Mouse (Mus musculus) G1E (cell line): ENCODE measurements around the gene Ccnq. TPM values are rescaled to one million over a fixed set of nuclear protein-coding genes. Genes with fewer than 3 reads are reported as not detected.

Experiments
- ATAC-seq: 2 replicates; pipeline ENCODE4 v1.8.0; 2016; ENCODE audit warnings: mild to moderate bottlenecking; ENCODE audit not compliant: insufficient number of reproducible peaks, poor library complexity, low FRiP score, severe bottlenecking; ENCODE audit errors: extremely low read depth
- DNase-seq: peaks from one replicate; pipeline ENCODE4 v3.0.0; 2012; ENCODE audit warnings: low spot score
- H3K27me3 ChIP-seq: 2 replicates; pipeline ENCODE4 v1.6.1; 2012; ENCODE audit warnings: mild to moderate bottlenecking, low read length, inconsistent platforms; ENCODE audit not compliant: insufficient read depth
- H3K36me3 ChIP-seq: replicated peaks from 2 replicates; pipeline ENCODE3; 2012; ENCODE audit warnings: mild to moderate bottlenecking, inconsistent platforms
- H3K4me1 ChIP-seq: 2 replicates; pipeline ENCODE4 v1.6.1; 2012; ENCODE audit warnings: low read depth, low read length, inconsistent platforms, mixed read lengths; ENCODE audit not compliant: insufficient read depth
- H3K4me3 ChIP-seq: 2 replicates; pipeline ENCODE4 v1.5.1; 2012; ENCODE audit warnings: low read depth, mild to moderate bottlenecking, inconsistent platforms, low read length, moderate library complexity, mixed read lengths
- H3K9me3 ChIP-seq: replicated peaks from 2 replicates; pipeline ENCODE4 v1.6.1; 2012; ENCODE audit warnings: inconsistent platforms
- CTCF ChIP-seq: IDR thresholded peaks from 2 replicates; pipeline ENCODE4 v1.5.1; 2012; ENCODE audit warnings: low read depth, low read length, inconsistent platforms, mixed read lengths
- GATA1 ChIP-seq: IDR thresholded peaks from 2 replicates; pipeline ENCODE4 v1.6.1; 2012; ENCODE audit warnings: borderline replicate concordance, low read length, inconsistent platforms, mixed read lengths
- GATA2 ChIP-seq: IDR thresholded peaks from 2 replicates; pipeline ENCODE4 v1.6.1; 2012; ENCODE audit warnings: low read depth, low read length, inconsistent platforms, borderline replicate concordance
- POLR2AphosphoS5 ChIP-seq: IDR thresholded peaks from 2 replicates; pipeline ENCODE4 v1.6.1; 2012; ENCODE audit warnings: low read depth, low read length, inconsistent platforms; ENCODE audit not compliant: insufficient replicate concordance
- TAL1 ChIP-seq: conservative IDR thresholded peaks from 2 replicates; pipeline ENCODE4 v1.6.1; 2012; ENCODE audit warnings: low read depth, low read length, inconsistent platforms, mixed read lengths
- polyA plus RNA-seq: library from polyadenylated mRNA; stranded (reverse); fragments of >175 nt; gene quantifications from 2 replicates; pipeline ENCODE4 v1.2.3, GENCODE M21; 2012
- total RNA-seq, 2 experiments: library from RNA; stranded (forward) in 1 of 2; stranded (reverse) in 1 of 2; fragments of 200-1000 nt in 1 of 2; fragments of >200 nt in 1 of 2; fragmentation: Nextera tagmentation in 1 of 2; gene quantifications; 2 replicates each; pipeline ENCODE4 v1.2.3; 2014 to 2017

The Ccnq gene
- total and polyA plus RNA-seq, 3 experiments = 29.9 to 51.4 (median 36.1) TPM

DNA sequence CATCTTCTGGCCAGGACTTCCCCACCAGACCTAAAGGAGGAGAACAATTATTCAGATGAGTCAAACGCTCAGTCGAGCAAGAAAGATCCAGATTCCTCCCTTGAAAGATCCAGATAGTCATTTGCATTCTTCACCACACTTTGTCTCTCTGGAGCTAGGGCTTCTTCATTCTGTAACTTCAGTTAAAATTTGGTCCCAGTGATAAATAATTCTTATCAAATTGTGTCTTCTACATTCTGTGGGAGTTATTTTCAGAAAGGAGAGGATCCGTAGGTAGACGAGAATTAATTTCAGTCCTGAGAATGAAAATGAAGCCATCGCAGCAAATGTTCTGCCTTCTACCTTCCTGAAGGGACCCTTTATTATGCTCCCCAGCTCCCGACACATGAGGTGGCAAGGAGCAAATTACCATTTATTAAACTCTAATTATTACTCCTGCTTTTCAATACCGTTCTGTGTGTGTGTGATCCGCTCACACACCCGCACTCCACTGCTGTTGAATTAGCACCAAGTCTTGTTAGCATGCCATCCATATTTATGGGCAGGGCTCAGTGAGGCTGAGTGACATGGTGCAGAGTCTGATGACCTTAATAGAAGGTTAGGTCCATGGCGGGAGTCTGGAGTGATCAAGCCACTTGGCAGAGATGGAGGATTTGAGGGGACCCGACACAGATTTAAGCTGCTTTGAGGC, 38.0 kb upstream of the Ccnq start:
- no peak overlapping the region for H3K4me3 ChIP-seq
- H3K27me3 ChIP-seq = peaks cover 22% of the 10 kb centered on the region
- no peak for DNase-seq
- no peak for TF ChIP-seq GATA1
- no peak for TF ChIP-seq GATA2
- no peak for TF ChIP-seq CTCF
- no peak for TF ChIP-seq POLR2AphosphoS5
- TF ChIP-seq TAL1 = no peak
- H3K9me3 ChIP-seq = no peaks in the 10 kb centered on the region
- no peaks in the 10 kb centered on the region for H3K36me3 ChIP-seq
- no peaks in the 10 kb centered on the region for H3K4me1 ChIP-seq
- no peak for ATAC-seq

DNA sequence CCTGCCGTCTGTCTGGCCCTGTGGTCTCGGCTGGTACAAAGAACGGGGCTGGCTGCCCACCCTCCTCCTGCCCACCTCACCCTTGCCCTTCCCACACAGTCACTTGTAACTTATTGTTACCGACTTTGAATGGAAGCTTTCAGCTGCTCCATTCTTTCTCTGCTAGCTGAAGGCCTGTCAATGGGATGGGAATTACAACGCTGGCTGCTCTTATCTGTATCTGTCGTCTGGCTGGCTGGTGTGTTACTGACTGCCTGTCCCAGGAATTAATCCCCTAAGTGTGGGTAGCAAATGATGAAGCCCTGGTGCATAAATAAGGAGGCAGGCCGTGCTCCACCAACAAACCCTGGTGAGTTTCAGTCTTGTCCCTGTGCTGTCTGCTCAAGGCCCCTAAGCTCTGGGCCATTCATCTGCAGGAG, 34.5 kb upstream of the Ccnq start:
- H3K4me3 ChIP-seq = no peak overlapping the region
- H3K4me1 ChIP-seq = no peaks in the 10 kb centered on the region
- DNase-seq = no peak
- TF ChIP-seq GATA2 (no peak), POLR2AphosphoS5 (no peak), GATA1 (no peak), TAL1 (no peak), CTCF (no peak)
- H3K27me3 ChIP-seq = peaks cover 26% of the 10 kb centered on the region
- H3K9me3 ChIP-seq = no peaks in the 10 kb centered on the region
- H3K36me3 ChIP-seq = no peaks in the 10 kb centered on the region
- ATAC-seq = no peak

- Histone ChIP-seq H3K27me3 (peaks cover 20% of the 10 kb centered on the region), H3K4me1 (no peaks in the 10 kb centered on the region), H3K36me3 (no peaks in the 10 kb centered on the region), H3K4me3 (no peak overlapping the region), H3K9me3 (no peaks in the 10 kb centered on the region)
- DNase-seq (no peak), ATAC-seq (no peak)
- TF ChIP-seq POLR2AphosphoS5 = no peak
- no peak for TF ChIP-seq CTCF
- TF ChIP-seq GATA1 = no peak
- no peak for TF ChIP-seq GATA2
- TF ChIP-seq TAL1 = no peak
These were observed 31.3 kb upstream of the Ccnq start for GRCm38 (mm10) chr11:78782791-78783347.

DNA sequence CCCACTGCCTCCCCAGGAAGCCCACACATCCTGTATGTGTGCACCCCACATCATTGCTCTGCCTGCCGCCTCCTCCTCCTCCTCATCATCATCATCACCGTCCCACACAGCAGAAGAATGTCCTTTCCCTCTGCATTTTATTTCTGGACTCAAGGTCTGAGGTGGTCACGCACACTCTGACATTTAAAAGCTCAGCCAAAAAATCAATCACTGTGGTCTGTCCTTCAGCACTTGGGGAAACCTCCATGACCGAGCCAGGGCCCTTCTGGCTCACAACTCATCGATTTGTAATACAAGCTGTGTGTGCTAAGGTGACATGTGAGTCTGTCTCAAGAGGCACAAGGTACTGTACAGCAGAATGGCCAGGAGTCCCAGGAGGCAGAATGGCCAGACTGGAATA, 30.8 kb upstream of the Ccnq start:
- Histone ChIP-seq H3K9me3 (no peaks in the 10 kb centered on the region), H3K4me3 (no peak overlapping the region), H3K4me1 (no peaks in the 10 kb centered on the region), H3K36me3 (no peaks in the 10 kb centered on the region), H3K27me3 (peaks cover 22% of the 10 kb centered on the region)
- ATAC-seq = no peak
- no peak for DNase-seq
- TF ChIP-seq GATA1 (no peak), POLR2AphosphoS5 (no peak), TAL1 (no peak), GATA2 (no peak), CTCF (no peak)

DNA sequence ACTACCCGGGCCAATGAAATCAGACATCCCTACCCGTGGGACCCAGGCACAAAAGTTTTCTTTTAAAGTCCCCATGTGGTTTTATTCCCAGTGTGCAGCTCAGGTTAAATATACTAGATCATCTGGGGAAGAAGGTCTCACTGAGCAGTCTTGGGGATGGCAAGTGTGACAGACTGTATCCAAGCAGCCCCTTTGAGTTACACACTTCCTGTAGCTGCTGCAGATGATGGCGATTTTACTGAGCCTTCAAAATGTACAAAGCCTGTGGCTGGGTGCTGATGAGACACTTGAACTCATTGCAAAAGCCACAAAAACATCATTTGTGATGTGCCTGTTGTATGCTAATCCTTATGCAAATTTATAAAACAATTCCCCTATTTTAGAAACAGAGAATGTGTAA, 29.0 kb upstream of the Ccnq start:
- no peaks in the 10 kb centered on the region for H3K4me1 ChIP-seq
- TF ChIP-seq CTCF (no peak), POLR2AphosphoS5 (no peak), TAL1 (no peak), GATA2 (no peak), GATA1 (no peak)
- no peak for ATAC-seq
- peaks cover 14% of the 10 kb centered on the region for H3K27me3 ChIP-seq
- H3K9me3 ChIP-seq = no peaks in the 10 kb centered on the region
- H3K4me3 ChIP-seq = no peak overlapping the region
- DNase-seq = no peak
- no peaks in the 10 kb centered on the region for H3K36me3 ChIP-seq

DNA sequence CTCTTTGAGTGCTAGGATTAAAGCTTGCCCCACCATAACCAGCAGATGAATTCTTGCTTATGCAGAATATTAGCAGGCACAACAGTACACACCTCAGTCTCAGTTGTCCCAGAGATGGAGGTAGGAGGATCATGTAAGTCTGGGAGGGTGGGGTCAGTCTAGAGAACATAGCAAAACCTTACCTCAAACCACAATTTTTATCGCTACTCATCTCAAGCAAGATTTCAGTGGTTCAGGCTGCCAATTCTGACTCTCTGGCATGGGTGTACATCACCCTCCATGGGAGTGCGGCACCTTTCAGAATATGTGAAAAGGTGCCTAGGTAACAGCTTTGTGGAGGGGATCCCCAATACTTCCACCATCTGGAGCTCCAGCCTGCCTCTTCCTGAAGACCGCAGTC, 28.5 kb upstream of the Ccnq start:
- Histone ChIP-seq H3K4me1 (no peaks in the 10 kb centered on the region), H3K4me3 (no peak overlapping the region)
- no peak for ATAC-seq

More for the DNA sequence above, 28.5 kb upstream of the Ccnq start:
- TF ChIP-seq CTCF (no peak), POLR2AphosphoS5 (no peak), GATA1 (no peak), TAL1 (no peak), GATA2 (no peak)
- H3K36me3 ChIP-seq = no peaks in the 10 kb centered on the region
- no peaks in the 10 kb centered on the region for H3K9me3 ChIP-seq
- no peak for DNase-seq
- H3K27me3 ChIP-seq = peaks cover 14% of the 10 kb centered on the region
